Mouse (Mus musculus): ENCODE results near the gene Myoz1.
"Not testable (repeated sequence)": the region's sequence is repeated elsewhere in the genome, so short reads cannot be mapped to it uniquely, and the experiment has no call there.

The Myoz1 gene

GRCm38 (mm10) chr14:20639918-20640619, 16.3 kb downstream of the Myoz1 start:
- DNase-seq (ENCODE audit: low read depth in 2 of 2, low spot score in 2 of 2): peak in 1 of 2 experiments; percentile 52

DNA sequence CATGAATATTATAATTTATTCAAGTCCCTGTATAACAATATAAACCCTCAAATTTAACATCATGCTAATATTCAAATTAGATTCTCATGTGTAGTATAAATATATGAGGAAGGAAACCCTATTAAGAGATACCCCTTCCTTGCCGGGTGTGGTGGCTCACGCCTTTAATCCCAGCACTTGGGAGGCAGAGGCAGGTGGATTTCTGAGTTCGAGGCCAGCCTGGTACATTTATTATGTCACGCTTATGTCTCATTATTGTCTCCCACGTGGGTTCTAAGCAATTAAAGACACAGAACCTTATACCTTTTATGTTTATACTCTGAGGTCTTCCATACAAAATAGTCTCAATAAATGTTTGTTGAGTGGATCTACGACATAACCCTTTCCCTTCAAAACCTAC, 17.6 kb downstream of the Myoz1 start:
- DNase-seq (ENCODE audit: low read depth in 2 of 2, low spot score in 2 of 2): no peak

DNA sequence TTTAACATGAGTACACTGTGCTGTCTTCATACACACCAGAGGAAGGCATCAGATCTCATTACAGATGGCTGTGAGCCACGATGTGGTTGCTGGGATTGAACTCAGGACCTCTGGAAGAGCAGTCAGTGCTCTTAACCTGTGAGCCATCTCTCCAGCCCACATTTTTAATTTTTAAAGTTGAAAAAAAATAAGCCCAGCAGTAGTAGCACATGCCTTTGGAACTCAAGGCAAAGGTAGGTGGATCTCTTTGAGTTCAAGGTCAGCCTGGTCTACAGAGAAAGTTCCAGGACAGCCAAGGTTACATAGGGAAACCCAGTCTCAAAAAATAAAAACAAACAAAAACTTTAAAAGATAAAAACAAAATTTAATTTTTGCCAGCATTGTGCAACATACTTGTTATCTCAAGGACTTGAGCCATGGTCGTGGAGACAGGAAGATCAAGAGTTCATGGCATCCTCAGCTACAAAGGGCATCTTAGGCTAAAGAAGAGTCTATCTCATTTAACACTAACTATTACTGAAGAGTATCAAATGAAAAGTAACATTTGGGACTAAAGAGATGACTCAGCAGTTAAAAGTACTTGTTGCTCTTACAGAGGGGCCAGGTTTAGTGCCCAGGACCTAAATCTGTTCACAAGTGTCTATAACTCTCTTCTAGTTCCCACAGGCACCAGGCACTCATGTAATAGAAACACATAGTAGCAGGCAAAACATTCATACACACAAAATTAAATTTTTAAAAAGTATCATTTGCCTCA, 18.3 kb downstream of the Myoz1 start:
- no peak for DNase-seq (ENCODE audit: low read depth in 2 of 2, low spot score in 2 of 2)

- not testable (repeated sequence) for DNase-seq (ENCODE audit: low read depth in 2 of 2, low spot score in 2 of 2)
These were observed 19.4 kb downstream of the Myoz1 start for GRCm38 (mm10) chr14:20636968-20637367.

- no peak for DNase-seq (ENCODE audit: low read depth in 2 of 2, low spot score in 2 of 2)
These were observed 20.8 kb downstream of the Myoz1 start for GRCm38 (mm10) chr14:20635546-20635945.

DNA sequence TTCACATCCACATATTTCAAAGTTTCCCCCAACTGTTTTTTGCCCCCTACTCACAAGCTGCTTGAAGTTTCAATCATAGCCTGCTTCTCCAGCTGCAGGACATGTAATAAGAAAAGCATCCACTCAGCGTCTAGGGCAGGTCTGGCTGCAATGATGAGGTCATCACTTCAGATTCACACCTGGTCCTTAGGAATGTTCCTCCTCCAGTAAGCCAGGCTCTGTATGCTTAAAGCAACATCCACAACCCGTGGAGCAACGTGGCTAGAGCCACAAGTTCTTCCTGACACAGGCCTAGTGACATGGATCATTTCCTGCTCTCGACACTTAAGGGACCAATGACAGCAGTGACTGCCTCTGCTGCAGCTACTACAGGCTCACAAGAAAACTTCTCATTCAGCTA, 25.1 kb downstream of the Myoz1 start:
- no peak for DNase-seq (ENCODE audit: low read depth in 2 of 2, low spot score in 2 of 2)

DNA sequence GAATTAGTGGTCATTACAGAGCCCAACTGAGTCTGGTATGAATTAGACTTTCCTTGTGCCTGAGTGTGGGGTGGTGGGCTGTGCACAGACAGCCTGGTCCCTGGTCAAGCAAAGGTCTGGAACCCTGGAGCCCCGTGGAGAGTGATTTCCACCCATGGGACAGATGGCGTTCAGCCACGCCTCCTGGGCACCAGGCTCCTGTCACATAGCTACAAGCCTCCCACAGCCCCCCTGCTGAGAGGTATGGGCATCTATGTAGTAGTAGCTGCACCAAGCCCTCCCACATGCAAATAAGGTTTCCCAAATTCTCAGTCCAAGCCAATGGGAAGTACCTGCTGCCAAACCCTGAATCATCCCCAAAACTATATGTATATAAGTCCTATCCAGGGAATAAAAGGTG, 29.4 kb downstream of the Myoz1 start:
- DNase-seq (ENCODE audit: low read depth in 2 of 2, low spot score in 2 of 2): no peak

DNA sequence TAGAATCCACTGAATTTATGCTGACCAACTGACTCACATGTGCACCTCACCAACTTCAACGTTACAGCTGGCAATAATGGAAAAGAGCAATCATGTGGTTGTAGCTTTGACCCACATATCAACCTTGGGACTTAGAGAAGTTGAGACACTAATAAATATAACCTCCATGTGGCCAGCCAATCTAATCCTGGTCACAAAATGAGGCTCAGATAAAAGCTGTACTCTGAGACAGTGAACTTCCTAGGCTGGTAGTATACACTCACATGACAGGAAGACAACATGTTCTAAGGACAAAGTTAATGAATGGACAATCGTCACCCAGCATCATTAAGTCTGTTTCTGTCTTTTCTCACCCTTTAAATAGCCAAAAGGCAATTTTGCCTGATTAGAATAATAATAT, 29.9 kb downstream of the Myoz1 start:
- no peak for DNase-seq (ENCODE audit: low read depth in 2 of 2, low spot score in 2 of 2)

- no peak for DNase-seq (ENCODE audit: low read depth in 2 of 2, low spot score in 2 of 2)
These were observed 33.4 kb downstream of the Myoz1 start for GRCm38 (mm10) chr14:20622907-20623306.

DNA sequence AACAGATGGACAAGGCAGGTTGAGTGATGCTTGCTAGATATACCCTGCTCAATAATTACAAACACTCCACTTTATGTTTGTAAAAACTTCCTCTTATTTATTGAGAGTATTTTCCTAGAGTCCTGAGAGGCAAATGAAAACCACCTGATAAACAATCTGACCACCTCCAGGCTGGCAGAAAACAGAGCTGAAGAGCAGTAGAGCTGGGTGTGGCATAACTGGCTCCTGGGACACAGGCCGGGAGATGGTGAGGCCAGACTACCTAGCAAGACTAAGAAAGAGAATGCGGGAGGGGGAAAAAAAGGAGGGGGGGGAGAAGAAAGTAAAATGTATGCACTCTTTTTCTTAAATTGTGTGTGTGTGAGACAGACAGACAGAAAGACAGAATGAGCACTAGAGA, 33.9 kb downstream of the Myoz1 start:
- DNase-seq (ENCODE audit: low read depth in 2 of 2, low spot score in 2 of 2): no peak

DNA sequence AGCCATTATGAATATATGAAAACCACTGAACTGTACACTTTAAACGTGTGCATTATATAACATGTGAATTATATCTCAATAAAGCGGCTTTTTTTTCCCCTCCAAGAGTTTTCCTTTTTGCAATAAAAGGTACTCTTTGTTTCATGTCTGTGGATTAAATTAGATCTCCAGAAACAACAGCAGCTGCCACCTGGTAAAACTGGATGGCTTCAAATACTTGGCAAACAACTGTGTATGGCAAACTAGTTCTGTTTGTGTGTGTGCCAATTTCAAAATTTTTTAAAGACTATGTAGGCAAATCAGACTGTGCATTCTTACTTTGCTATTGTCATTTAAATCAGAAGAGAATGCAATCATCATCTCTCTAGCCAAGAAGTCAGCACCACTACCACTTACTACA, 34.4 kb downstream of the Myoz1 start:
- DNase-seq (ENCODE audit: low read depth in 2 of 2, low spot score in 2 of 2): no peak

GRCm38 (mm10) chr14:20619131-20619530, 37.2 kb downstream of the Myoz1 start:
- no peak for DNase-seq (ENCODE audit: low read depth in 2 of 2, low spot score in 2 of 2)

DNA sequence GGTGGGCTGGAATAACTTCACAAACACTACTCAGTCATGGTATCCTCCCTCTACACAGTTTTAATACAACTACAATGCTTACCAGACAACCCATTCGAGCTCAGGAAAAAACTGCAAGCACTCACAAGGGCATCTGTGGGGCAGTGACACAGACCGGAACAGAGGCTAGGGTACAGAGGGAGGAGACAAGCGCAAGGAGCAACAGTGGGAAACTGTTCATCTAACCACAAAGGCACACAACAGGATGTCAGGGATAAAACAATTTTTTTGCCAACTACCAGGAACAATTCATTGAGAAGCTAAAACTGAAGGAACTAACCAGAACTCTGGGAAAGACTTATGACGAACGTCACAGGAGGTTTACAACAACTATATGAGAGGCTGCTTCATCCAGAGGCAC, 38.1 kb downstream of the Myoz1 start:
- DNase-seq (ENCODE audit: low read depth in 2 of 2, low spot score in 2 of 2): no peak

GRCm38 (mm10) chr14:20616421-20616820, 39.9 kb downstream of the Myoz1 start:
- DNase-seq (ENCODE audit: low read depth in 2 of 2, low spot score in 2 of 2): no peak

DNA sequence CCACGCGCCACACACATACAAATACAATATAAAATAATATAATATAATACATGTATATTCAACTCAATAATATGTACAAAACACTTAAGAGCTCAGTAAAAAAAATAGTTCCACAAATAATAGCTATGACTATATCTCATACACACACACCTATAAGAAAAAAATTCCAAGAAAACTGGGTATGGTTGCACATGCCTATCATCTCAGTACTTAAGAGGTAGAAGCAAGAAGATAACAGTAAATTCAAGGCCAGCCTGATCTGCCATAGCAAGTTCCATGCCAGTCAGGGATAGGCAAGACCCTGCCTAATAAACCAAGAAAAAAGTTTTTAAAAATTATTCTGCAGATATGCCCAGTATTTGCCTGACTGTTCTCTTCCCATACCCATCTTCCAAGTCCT, 41.3 kb downstream of the Myoz1 start:
- DNase-seq (ENCODE audit: low read depth in 2 of 2, low spot score in 2 of 2): no peak

GRCm38 (mm10) chr14:20612820-20613219, 43.5 kb downstream of the Myoz1 start:
- no peak for DNase-seq (ENCODE audit: low read depth in 2 of 2, low spot score in 2 of 2)

GRCm38 (mm10) chr14:20610146-20610545, 46.2 kb downstream of the Myoz1 start:
- DNase-seq (ENCODE audit: low read depth in 2 of 2, low spot score in 2 of 2): no peak

DNA sequence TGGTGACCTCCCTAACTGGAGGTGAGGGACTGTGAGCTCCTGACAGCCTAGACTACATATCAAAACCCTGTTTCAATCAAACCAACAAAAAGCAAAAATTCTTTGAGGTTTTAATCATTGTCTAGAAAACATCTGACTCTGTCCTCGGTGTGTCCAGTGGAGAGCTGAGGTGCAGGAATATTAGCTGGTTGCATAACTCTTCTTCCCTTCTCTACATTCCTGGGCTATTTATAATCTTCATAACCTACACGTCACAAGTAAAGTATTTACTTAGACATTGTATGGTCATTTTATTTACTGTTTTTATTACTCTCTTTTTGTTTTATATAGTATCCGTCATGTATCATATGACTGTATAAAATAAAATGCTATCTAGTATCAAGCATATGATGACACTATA, 46.8 kb downstream of the Myoz1 start:
- no peak for DNase-seq (ENCODE audit: low read depth in 2 of 2, low spot score in 2 of 2)

- no peak for DNase-seq (ENCODE audit: low read depth in 2 of 2, low spot score in 2 of 2)
These were observed 48.8 kb downstream of the Myoz1 start for GRCm38 (mm10) chr14:20607396-20608126.

- DNase-seq (ENCODE audit: low read depth in 2 of 2, low spot score in 2 of 2): no peak
These were observed 55.1 kb downstream of the Myoz1 start for GRCm38 (mm10) chr14:20601287-20601686.

DNA sequence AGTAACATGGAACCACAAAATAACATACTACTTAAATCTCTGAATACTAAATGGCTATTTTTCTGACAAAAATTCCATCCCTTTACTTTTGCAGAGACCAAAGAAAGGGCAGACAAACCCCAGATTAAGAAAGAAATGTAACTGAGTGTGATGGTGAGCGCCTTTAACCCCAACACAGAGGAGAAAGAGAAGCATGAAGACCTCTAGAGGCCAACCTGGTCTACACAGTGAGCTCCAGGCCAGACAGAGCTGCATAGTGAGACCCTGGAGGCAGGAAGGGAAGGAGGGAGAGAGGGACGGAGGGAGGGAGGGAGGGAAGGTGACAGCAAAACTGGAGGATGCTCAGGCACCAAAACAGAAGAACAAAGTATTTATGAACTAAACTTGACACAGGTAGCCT, 56.1 kb downstream of the Myoz1 start:
- no peak for DNase-seq (ENCODE audit: low read depth in 2 of 2, low spot score in 2 of 2)

- no peak for DNase-seq (ENCODE audit: low read depth in 2 of 2, low spot score in 2 of 2)
These were observed 56.8 kb downstream of the Myoz1 start for GRCm38 (mm10) chr14:20599542-20599941.
